Mouse (Mus musculus): Measurements from ENCODE around the gene Bglap. TPM values are rescaled to one million over a fixed set of nuclear protein-coding genes. Genes with fewer than 3 reads are reported as not detected.
"Not testable (repeated sequence)": the region's sequence is repeated elsewhere in the genome, so short reads cannot be mapped to it uniquely, and the experiment has no call there.

Bglap gene
- polyA plus RNA-seq, 1 experiment from 2014 or later, result not detected

GRCm38 (mm10) chr3:88376644-88377043 is 7.6 kb downstream of the Bglap start:
- WGBS, result 26% methylated on average over 5 of the region's 7 CpGs
- not testable (repeated sequence) for H3K4me3 ChIP-seq (ENCODE audit: low read depth, low read length); DNase-seq (ENCODE audit: low spot score); H3K9ac ChIP-seq (ENCODE audit: low read length); H3K27me3 ChIP-seq (replicated peaks; ENCODE audit: control insufficient read depth, insufficient read depth, low read length); H3K9me3 ChIP-seq (replicated peaks; ENCODE audit: control insufficient read depth, low read length); H3K4me1 ChIP-seq (ENCODE audit: control insufficient read depth, insufficient read depth, low read length); H3K4me2 ChIP-seq (ENCODE audit: low read length); H3K36me3 ChIP-seq (ENCODE audit: control insufficient read depth, insufficient read depth, low read length)
- peak; percentile 21 for ATAC-seq
- 0 out of 2 replicates have a peak overlapping the region, but pooled peaks have one; percentile 57 for H3K27ac ChIP-seq (ENCODE audit: low read depth, low read length)

GRCm38 (mm10) chr3:88375750-88376626 is 8.3 kb downstream of the Bglap start:
- Histone ChIP-seq H3K4me2 (ENCODE audit: low read length) (peak overlapping the region; percentile 22; the same call in 1 of the 2 replicates), H3K27ac (ENCODE audit: low read depth, low read length) (peak overlapping the region; percentile 57)
- DNase-seq (ENCODE audit: low spot score) (peak; percentile 73), ATAC-seq (peak; percentile 96)
- H3K9me3 ChIP-seq (replicated peaks; ENCODE audit: control insufficient read depth, low read length); H3K9ac ChIP-seq (ENCODE audit: low read length); H3K4me3 ChIP-seq (ENCODE audit: low read depth, low read length); H3K4me1 ChIP-seq (ENCODE audit: control insufficient read depth, insufficient read depth, low read length); H3K27me3 ChIP-seq (replicated peaks; ENCODE audit: control insufficient read depth, insufficient read depth, low read length); H3K36me3 ChIP-seq (ENCODE audit: control insufficient read depth, insufficient read depth, low read length): not testable (repeated sequence)
- 11% methylated on average over 16 of the region's 19 CpGs for WGBS

GRCm38 (mm10) chr3:88372643-88373042 is 11.6 kb downstream of the Bglap start, which contains the start of gene Bglap3:
Bglap3 (minus strand) TSS chr3:88372743.
- not testable (repeated sequence) for H3K27ac ChIP-seq (ENCODE audit: low read depth, low read length); DNase-seq (ENCODE audit: low spot score); H3K27me3 ChIP-seq (replicated peaks; ENCODE audit: control insufficient read depth, insufficient read depth, low read length); H3K9me3 ChIP-seq (replicated peaks; ENCODE audit: control insufficient read depth, low read length); H3K36me3 ChIP-seq (ENCODE audit: control insufficient read depth, insufficient read depth, low read length); H3K9ac ChIP-seq (ENCODE audit: low read length); H3K4me1 ChIP-seq (ENCODE audit: control insufficient read depth, insufficient read depth, low read length); H3K4me2 ChIP-seq (ENCODE audit: low read length); H3K4me3 ChIP-seq (ENCODE audit: low read depth, low read length); ATAC-seq
- WGBS, result 94% methylated on average over 9 of the region's 9 CpGs

- H3K9ac ChIP-seq (ENCODE audit: low read length); H3K4me2 ChIP-seq (ENCODE audit: low read length); ATAC-seq; H3K9me3 ChIP-seq (replicated peaks; ENCODE audit: control insufficient read depth, low read length); H3K4me1 ChIP-seq (ENCODE audit: control insufficient read depth, insufficient read depth, low read length); H3K4me3 ChIP-seq (ENCODE audit: low read depth, low read length); H3K36me3 ChIP-seq (ENCODE audit: control insufficient read depth, insufficient read depth, low read length); H3K27me3 ChIP-seq (replicated peaks; ENCODE audit: control insufficient read depth, insufficient read depth, low read length); DNase-seq (ENCODE audit: low spot score); H3K27ac ChIP-seq (ENCODE audit: low read depth, low read length): not testable (repeated sequence)
- WGBS, result 89% methylated on average over 7 of the region's 7 CpGs
These were observed 15.8 kb downstream of the Bglap start for GRCm38 (mm10) chr3:88368511-88368910.

GRCm38 (mm10) chr3:88367517-88367916 is 16.7 kb downstream of the Bglap start:
- WGBS, result 39% methylated on average over 3 of the region's 7 CpGs
- not testable (repeated sequence) for H3K9ac ChIP-seq (ENCODE audit: low read length); H3K4me1 ChIP-seq (ENCODE audit: control insufficient read depth, insufficient read depth, low read length); DNase-seq (ENCODE audit: low spot score); H3K9me3 ChIP-seq (replicated peaks; ENCODE audit: control insufficient read depth, low read length); H3K27me3 ChIP-seq (replicated peaks; ENCODE audit: control insufficient read depth, insufficient read depth, low read length); H3K36me3 ChIP-seq (ENCODE audit: control insufficient read depth, insufficient read depth, low read length); H3K27ac ChIP-seq (ENCODE audit: low read depth, low read length); H3K4me3 ChIP-seq (ENCODE audit: low read depth, low read length); H3K4me2 ChIP-seq (ENCODE audit: low read length)
- ATAC-seq, result peak; percentile 28

- 0 out of 2 replicates have a peak overlapping the region, but pooled peaks have one; percentile 48 for H3K27ac ChIP-seq (ENCODE audit: low read depth, low read length)
- H3K9ac ChIP-seq (ENCODE audit: low read length); H3K9me3 ChIP-seq (replicated peaks; ENCODE audit: control insufficient read depth, low read length); H3K27me3 ChIP-seq (replicated peaks; ENCODE audit: control insufficient read depth, insufficient read depth, low read length); H3K4me1 ChIP-seq (ENCODE audit: control insufficient read depth, insufficient read depth, low read length): not testable (repeated sequence)
- H3K4me3 ChIP-seq (ENCODE audit: low read depth, low read length), result 0 out of 2 replicates have a peak overlapping the region, but pooled peaks have one; percentile 15
- peak overlapping the region; percentile 23; the same call in 1 of the 2 replicates for H3K4me2 ChIP-seq (ENCODE audit: low read length)
- peak; percentile 47 for DNase-seq (ENCODE audit: low spot score)
- H3K36me3 ChIP-seq (ENCODE audit: control insufficient read depth, insufficient read depth, low read length), result peaks cover 14% of the 10 kb centered on the region
- peak; percentile 85 for ATAC-seq
- WGBS, result 2% methylated on average over 17 of the region's 22 CpGs
These were observed 17.3 kb downstream of the Bglap start for GRCm38 (mm10) chr3:88366830-88367428.

GRCm38 (mm10) chr3:88365705-88366361 is 18.4 kb downstream of the Bglap start:
- H3K9ac ChIP-seq (ENCODE audit: low read length), result no peak overlapping the region; the same call in 1 of the 2 replicates
- peaks cover 4% of the 10 kb centered on the region; the same call in 1 of the 2 replicates for H3K9me3 ChIP-seq (replicated peaks; ENCODE audit: control insufficient read depth, low read length)
- H3K4me2 ChIP-seq (ENCODE audit: low read length), result peak overlapping the region; percentile 5; the same call in 1 of the 2 replicates
- WGBS, result 44% methylated on average over 34 of the region's 34 CpGs
- ATAC-seq (0 out of 2 replicates have a peak, but pooled peaks have one; percentile 12), DNase-seq (ENCODE audit: low spot score) (no peak)
- H3K4me1 ChIP-seq (ENCODE audit: control insufficient read depth, insufficient read depth, low read length), result no peaks in the 10 kb centered on the region
- no peak overlapping the region for H3K4me3 ChIP-seq (ENCODE audit: low read depth, low read length)
- H3K27me3 ChIP-seq (replicated peaks; ENCODE audit: control insufficient read depth, insufficient read depth, low read length), result 0 out of 2 replicates have a peak, but pooled peaks cover 6% of the 10 kb centered on the region
- H3K36me3 ChIP-seq (ENCODE audit: control insufficient read depth, insufficient read depth, low read length), result peaks cover 24% of the 10 kb centered on the region
- H3K27ac ChIP-seq (ENCODE audit: low read depth, low read length), result no peak overlapping the region

GRCm38 (mm10) chr3:88364337-88364736 is 19.9 kb downstream of the Bglap start, which contains the start of gene Paqr6:
Paqr6 (plus strand) TSS chr3:88364584.
- 2% methylated on average over 16 of the region's 16 CpGs for WGBS
- ATAC-seq, result no peak

More at GRCm38 (mm10) chr3:88364337-88364736, 19.9 kb downstream of the Bglap start, which contains the start of gene Paqr6:
- peaks cover 39% of the 10 kb centered on the region for H3K36me3 ChIP-seq (ENCODE audit: control insufficient read depth, insufficient read depth, low read length)
- H3K4me2 ChIP-seq (ENCODE audit: low read length), result 0 out of 2 replicates have a peak within 1 kb of the TSS, but pooled peaks have one; percentile 9
- no peaks in the 10 kb centered on the region for H3K4me1 ChIP-seq (ENCODE audit: control insufficient read depth, insufficient read depth, low read length)
- H3K27ac ChIP-seq (ENCODE audit: low read depth, low read length), result no peak within 1 kb of the TSS
- H3K4me3 ChIP-seq (ENCODE audit: low read depth, low read length), result no peak within 1 kb of the TSS
- H3K9ac ChIP-seq (ENCODE audit: low read length), result no peak within 1 kb of the TSS
- no peaks in the 10 kb centered on the region for H3K9me3 ChIP-seq (replicated peaks; ENCODE audit: control insufficient read depth, low read length)
- peak; percentile 25 for DNase-seq (ENCODE audit: low spot score)
- H3K27me3 ChIP-seq (replicated peaks; ENCODE audit: control insufficient read depth, insufficient read depth, low read length), result 0 out of 2 replicates have a peak, but pooled peaks cover 6% of the 10 kb centered on the region

All from forebrain, embryonic 14.5 days (tissue).